Mouse (Mus musculus) liver, embryonic 14.5 days (tissue): ENCODE data around the gene Hoga1.

Source experiments
- CTCF ChIP-seq: IDR thresholded peaks from 2 replicates; pipeline ENCODE4 v1.5.1; 2016; ENCODE audit warnings: antibody characterized with exemption, low read depth, control low read depth
- EP300 ChIP-seq: IDR thresholded peaks from 2 replicates; pipeline ENCODE4 v1.6.1; 2016; ENCODE audit warnings: antibody characterized with exemption, low read depth

DNA sequence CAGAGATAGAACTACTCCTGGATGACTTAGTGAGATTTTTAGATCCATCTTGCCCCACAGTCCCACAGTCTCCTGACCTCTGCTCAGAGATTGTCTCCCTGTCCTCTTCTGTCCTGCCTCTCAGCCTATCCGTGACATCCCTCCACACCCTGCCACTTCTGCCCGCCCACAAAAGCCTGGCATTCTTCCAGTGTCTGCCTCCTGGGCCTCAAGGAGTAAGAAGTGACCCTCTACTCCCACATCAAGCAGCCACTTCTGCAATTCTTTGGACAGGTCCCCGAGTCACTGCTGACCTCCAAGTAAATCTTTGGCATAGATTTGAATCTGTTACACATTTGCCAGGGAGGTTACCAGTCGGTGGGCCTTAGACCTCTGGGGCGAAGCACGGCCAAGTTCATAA lies 8.8 kb downstream of the Hoga1 start:
- TF ChIP-seq CTCF: no peak
- no peak for TF ChIP-seq EP300
